Mouse (Mus musculus) CH12.LX (cell line): ENCODE data around the gene Nkx2-5. TPM values are rescaled to one million over a fixed set of nuclear protein-coding genes. Genes with fewer than 3 reads are reported as not detected.

Source experiments
- DNase-seq: peaks from one replicate; pipeline ENCODE4 v3.0.0-alpha.2; 2013; ENCODE audit errors: extremely low read depth
- H3K27ac ChIP-seq: 2 replicates; pipeline ENCODE4 v1.5.1; 2012; ENCODE audit warnings: low read depth, mild to moderate bottlenecking, control low read depth, moderate library complexity; ENCODE audit not compliant: insufficient read depth
- H3K27me3 ChIP-seq: replicated peaks from 2 replicates; pipeline ENCODE3; 2012; ENCODE audit warnings: inconsistent platforms
- H3K36me3 ChIP-seq, 2 experiments: replicated peaks in 1 of 2; 2 replicates each; pipeline versions ENCODE3 to v1.6.1; 2012; ENCODE audit warnings: inconsistent platforms in 1 of 2, low read length in 1 of 2, mild to moderate bottlenecking in 1 of 2, mixed read lengths in 1 of 2, moderate library complexity in 1 of 2; ENCODE audit not compliant: control insufficient read depth in 1 of 2, insufficient read depth in 1 of 2
- H3K4me1 ChIP-seq, 2 experiments: 2 replicates each; pipeline ENCODE4 v1.6.1; 2012; ENCODE audit warnings: inconsistent platforms in 1 of 2, moderate library complexity in 1 of 2; ENCODE audit not compliant: insufficient read depth in 2 of 2, control insufficient read depth in 1 of 2
- H3K4me2 ChIP-seq: 2 replicates; pipeline ENCODE4 v1.6.1; 2012; ENCODE audit warnings: low read depth, mild to moderate bottlenecking, control low read depth; ENCODE audit not compliant: poor library complexity, insufficient read depth, severe bottlenecking
- H3K4me3 ChIP-seq, 3 experiments: fragments of 150-350 bp in 1 of 3; sonication (generic) in 1 of 3; replicated peaks in 1 of 3; 2 replicates each; pipeline versions ENCODE3 to v1.5.1; 2011 to 2012; ENCODE audit warnings: low read depth in 2 of 3, low read length in 2 of 3, mild to moderate bottlenecking in 2 of 3, moderate library complexity in 2 of 3, control low read depth in 1 of 3, improper control_type of control experiment in 1 of 3, inconsistent platforms in 1 of 3, mixed read lengths in 1 of 3; ENCODE audit not compliant: poor library complexity in 1 of 3
- H3K79me2 ChIP-seq: replicated peaks from 2 replicates; pipeline ENCODE4 v1.6.1; 2012; ENCODE audit warnings: mild to moderate bottlenecking, moderate library complexity; ENCODE audit not compliant: control insufficient read depth, poor library complexity, insufficient read depth, severe bottlenecking; ENCODE audit errors: extremely low read depth
- H3K9ac ChIP-seq: 2 replicates; pipeline ENCODE4 v1.6.1; 2012; ENCODE audit warnings: low read depth, mild to moderate bottlenecking, control low read depth, moderate library complexity; ENCODE audit not compliant: insufficient read depth
- H3K9me3 ChIP-seq: replicated peaks from 2 replicates; pipeline ENCODE3; 2012; ENCODE audit warnings: low read length, inconsistent platforms, mixed read lengths
- ELF1 ChIP-seq: IDR thresholded peaks from 2 replicates; pipeline ENCODE4 v1.6.1; 2014; ENCODE audit warnings: low read depth, mild to moderate bottlenecking, inconsistent platforms, low read length, improper control_type of control experiment
- MAZ ChIP-seq: IDR thresholded peaks from 2 replicates; pipeline ENCODE4 v1.6.1; 2012; ENCODE audit warnings: low read depth, mild to moderate bottlenecking, inconsistent platforms, low read length, improper control_type of control experiment, moderate library complexity
- PAX5 ChIP-seq: IDR thresholded peaks from 2 replicates; pipeline ENCODE4 v1.6.1; 2012; ENCODE audit warnings: low read length, inconsistent platforms, mixed read lengths
- dilution Hi-C: fragments of 300-500 bp; cut with MboI; formaldehyde crosslinking; loops from 2 replicates; pipeline ENCODE4 v1.14.3; 2020; ENCODE audit warnings: low sequenced_read_pairs; ENCODE audit not compliant: extremely low pct_unique_long_range_greater_than_20kb, extremely low pct_ligation_motif_present
- in situ Hi-C: fragments of 300-500 bp; cut with MboI; formaldehyde crosslinking; loops from 3 replicates; pipeline ENCODE4 v1.14.3; 2019; ENCODE audit warnings: low sequenced_read_pairs, low pct_ligation_motif_present, low pct_unique_long_range_greater_than_20kb, mixed read lengths
- polyA plus RNA-seq: library from polyadenylated mRNA; unstranded; fragments of >175 nt; gene quantifications from 2 replicates; pipeline ENCODE4 v1.2.1, GENCODE M21; 2012; ENCODE audit warnings: low read depth; ENCODE audit not compliant: insufficient read length
- total RNA-seq, 2 experiments: library from RNA; depleted of rRNA; stranded (reverse); fragments of 300-350 nt in 1 of 2; fragments of >200 nt in 1 of 2; gene quantifications; 2 replicates each; pipeline ENCODE4 v1.2.3; 2012 to 2014

The Nkx2-5 gene
- total and polyA plus RNA-seq, 3 experiments = not detected

- TF ChIP-seq ELF1 = no peak
- no peak for TF ChIP-seq PAX5
- TF ChIP-seq MAZ = no peak
- Histone ChIP-seq H3K9me3 (no peaks in the 10 kb centered on the region), H3K27me3 (no peaks in the 10 kb centered on the region), H3K4me1 (peaks cover 59 to 94% of the 10 kb centered on the region in 2 experiments), H3K4me2 (peak overlapping the region; percentile 69), H3K27ac (peak overlapping the region; percentile 99), H3K9ac (peak overlapping the region; percentile 26; the same call in 1 of the 2 replicates), H3K36me3 (peaks cover 36 to 64% of the 10 kb centered on the region in 2 experiments), H3K79me2 (no peaks in the 10 kb centered on the region; the same call in 1 of the 2 replicates), H3K4me3 (peak overlapping the region in 1 of 3 experiments; percentile 19)
- in situ Hi-C loops (loop anchor here (10.0 kb wide), 1 partner anchor 64 kb away; no protein-coding TSS in a partner anchor), dilution Hi-C loops (no loop called here)
- DNase-seq = no peak
Measured at GRCm38 (mm10) chr17:26788986-26789385, 55.8 kb downstream of the Nkx2-5 start.

Other genes with a start within 250 kb of the Nkx2-5 start
- 190 and 206 TPM in 2 replicates for gene Atp6v0e, start 181.8 kb downstream of the Nkx2-5 start, total RNA-seq (2012; rRNA removed)
- 403 and 422 TPM in 2 replicates for gene Atp6v0e, start 181.8 kb downstream of the Nkx2-5 start, total RNA-seq (2014; rRNA removed)
- 190 and 226 TPM in 2 replicates for gene Atp6v0e, start 181.8 kb downstream of the Nkx2-5 start, polyA plus RNA-seq
- 5.8 and 6.8 TPM in 2 replicates for gene Crebrf, start 129.4 kb downstream of the Nkx2-5 start, total RNA-seq (2012; rRNA removed)
- gene Crebrf, start 129.4 kb downstream of the Nkx2-5 start, total RNA-seq (2014; rRNA removed) = 8.1 and 8.6 TPM in 2 replicates
- gene Crebrf, start 129.4 kb downstream of the Nkx2-5 start, polyA plus RNA-seq = 5.8 and 9.2 TPM in 2 replicates
- gene Bnip1, start 63.9 kb downstream of the Nkx2-5 start, total RNA-seq (2012; rRNA removed) = 47.1 and 54.6 TPM in 2 replicates
- gene Bnip1, start 63.9 kb downstream of the Nkx2-5 start, total RNA-seq (2014; rRNA removed) = 59.6 and 63.9 TPM in 2 replicates
- 44.1 and 50.9 TPM in 2 replicates for gene Bnip1, start 63.9 kb downstream of the Nkx2-5 start, polyA plus RNA-seq
- 19.1 and 22.2 TPM in 2 replicates for gene Kifc5b, start 72.1 kb upstream of the Nkx2-5 start, total RNA-seq (2012; rRNA removed)
- gene Kifc5b, start 72.1 kb upstream of the Nkx2-5 start, total RNA-seq (2014; rRNA removed) = 11.4 and 12.1 TPM in 2 replicates
- gene Kifc5b, start 72.1 kb upstream of the Nkx2-5 start, polyA plus RNA-seq = 26.9 and 32.0 TPM in 2 replicates
- 3.3 and 4.1 TPM in 2 replicates for gene Phf1, start 88.0 kb upstream of the Nkx2-5 start, total RNA-seq (2012; rRNA removed)
- gene Phf1, start 88.0 kb upstream of the Nkx2-5 start, total RNA-seq (2014; rRNA removed) = 1.5 and 1.7 TPM in 2 replicates
- gene Phf1, start 88.0 kb upstream of the Nkx2-5 start, polyA plus RNA-seq = 3.5 and 4.2 TPM in 2 replicates
- 34.6 and 42.4 TPM in 2 replicates for gene Cuta, start 94.6 kb upstream of the Nkx2-5 start, total RNA-seq (2012; rRNA removed)
- 26.8 and 30.5 TPM in 2 replicates for gene Cuta, start 94.6 kb upstream of the Nkx2-5 start, total RNA-seq (2014; rRNA removed)
- 83.0 and 121 TPM in 2 replicates for gene Cuta, start 94.6 kb upstream of the Nkx2-5 start, polyA plus RNA-seq
- gene Syngap1, start 96.2 kb upstream of the Nkx2-5 start, total RNA-seq (2012; rRNA removed) = 1.3 and 1.7 TPM in 2 replicates
- 0.34 TPM in 1 of 2 replicates, not detected in the other for gene Syngap1, start 96.2 kb upstream of the Nkx2-5 start, total RNA-seq (2014; rRNA removed)
- gene Syngap1, start 96.2 kb upstream of the Nkx2-5 start, polyA plus RNA-seq = 2.4 and 3.1 TPM in 2 replicates
- gene Zbtb9, start 128.2 kb upstream of the Nkx2-5 start, total RNA-seq (2012; rRNA removed) = 8.1 and 9.0 TPM in 2 replicates
- gene Zbtb9, start 128.2 kb upstream of the Nkx2-5 start, total RNA-seq (2014; rRNA removed) = 11.0 and 14.3 TPM in 2 replicates
- 1.1 and 2.0 TPM in 2 replicates for gene Zbtb9, start 128.2 kb upstream of the Nkx2-5 start, polyA plus RNA-seq
- gene Bak1, start 184.0 kb upstream of the Nkx2-5 start, total RNA-seq (2012; rRNA removed) = 57.3 and 69.8 TPM in 2 replicates
- gene Bak1, start 184.0 kb upstream of the Nkx2-5 start, total RNA-seq (2014; rRNA removed) = 61.8 and 62.9 TPM in 2 replicates
- 123 and 140 TPM in 2 replicates for gene Bak1, start 184.0 kb upstream of the Nkx2-5 start, polyA plus RNA-seq
- 8.3 and 11.3 TPM in 2 replicates for gene Itpr3, start 212.3 kb upstream of the Nkx2-5 start, total RNA-seq (2012; rRNA removed)
- gene Itpr3, start 212.3 kb upstream of the Nkx2-5 start, total RNA-seq (2014; rRNA removed) = 2.5 TPM in 2 replicates
- 8.5 and 9.5 TPM in 2 replicates for gene Itpr3, start 212.3 kb upstream of the Nkx2-5 start, polyA plus RNA-seq